Mouse (Mus musculus) heart, postnatal 0 days (tissue): ENCODE data around the gene Rapgef5. TPM values are rescaled to one million over a fixed set of nuclear protein-coding genes. Genes with fewer than 3 reads are reported as not detected.

Experiments used
- ATAC-seq: fragments of 200-750 bp; cut with Nextera tagmentation; 2 replicates; pipeline ENCODE4 v1.8.0; 2017; ENCODE audit warnings: low read depth, moderate number of reproducible peaks, moderate library complexity; ENCODE audit not compliant: insufficient read depth
- DNase-seq: peaks from one replicate; pipeline ENCODE4 v3.0.0-alpha.2; 2016; ENCODE audit warnings: low spot score
- H3K27ac ChIP-seq: fragments of 300-500 bp; sonication (generic); 2 replicates; pipeline ENCODE4 v1.5.1; 2014; ENCODE audit warnings: low read depth, mild to moderate bottlenecking
- H3K27me3 ChIP-seq: fragments of 300-500 bp; sonication (generic); 2 replicates; pipeline ENCODE4 v1.6.1; 2014; ENCODE audit warnings: low read length, mixed read lengths; ENCODE audit not compliant: control insufficient read depth, insufficient read depth
- H3K36me3 ChIP-seq: fragments of 300-500 bp; sonication (generic); replicated peaks from 2 replicates; pipeline ENCODE4 v1.6.1; 2014; ENCODE audit warnings: low read length, mixed read lengths; ENCODE audit not compliant: control insufficient read depth, insufficient read depth
- H3K4me1 ChIP-seq: fragments of 300-500 bp; sonication (generic); 2 replicates; pipeline ENCODE4 v1.6.1; 2014; ENCODE audit warnings: antibody characterized with exemption; ENCODE audit not compliant: control insufficient read depth, insufficient read depth
- H3K4me2 ChIP-seq: fragments of 300-500 bp; sonication (generic); 2 replicates; pipeline ENCODE4 v1.6.1; 2014; ENCODE audit warnings: low read depth, mild to moderate bottlenecking, low read length, moderate library complexity
- H3K4me3 ChIP-seq: fragments of 300-500 bp; sonication (generic); 2 replicates; pipeline ENCODE4 v1.5.1; 2014; ENCODE audit warnings: low read depth, low read length
- H3K9ac ChIP-seq: fragments of 300-500 bp; sonication (generic); replicated peaks from 2 replicates; pipeline ENCODE4 v1.6.1; 2014; ENCODE audit warnings: low read depth, low read length, mixed read lengths
- H3K9me3 ChIP-seq: fragments of 300-500 bp; sonication (generic); replicated peaks from 2 replicates; pipeline ENCODE4 v1.6.1; 2016; ENCODE audit warnings: low read length; ENCODE audit not compliant: control insufficient read depth
- CTCF ChIP-seq: IDR thresholded peaks from 2 replicates; pipeline ENCODE4 v1.5.1; 2016; ENCODE audit warnings: antibody characterized with exemption, control low read depth, low read depth
- EP300 ChIP-seq: IDR thresholded peaks from 2 replicates; pipeline ENCODE4 v1.6.1; 2016; ENCODE audit warnings: antibody characterized with exemption, low read depth
- WGBS: fragments of 180-500 bp; shearing (Covaris S2); extraction: QIAGEN DNeasy Blood & Tissue Kit; methylation state at CpG from one replicate; pipeline ENCODE4 v1.1.7; 2014; 5-methylcytosine and 5-hydroxymethylcytosine counted together
- polyA plus RNA-seq: library from polyadenylated mRNA; unstranded; fragments of >200 nt; fragmentation: Nextera tagmentation; extraction: Ambion mirVana; gene quantifications from 2 replicates; pipeline ENCODE4 v1.2.1, GENCODE M21; 2015
- total RNA-seq: library from RNA; depleted of rRNA; stranded (reverse); fragments of >200 nt; gene quantifications from 2 replicates; pipeline ENCODE4 v1.2.3, GENCODE M21; 2014; ENCODE audit warnings: low replicate concordance

Rapgef5 gene
- total and polyA plus RNA-seq, 2 experiments from 2014 or later, result 11.1 to 30.8 TPM

- ATAC-seq (no peak), DNase-seq (no peak)
- H3K9me3 ChIP-seq, result no peaks in the 10 kb centered on the region
- no peak overlapping the region for H3K4me2 ChIP-seq
- no peaks in the 10 kb centered on the region for H3K36me3 ChIP-seq
- no peak for TF ChIP-seq CTCF
- no peak for TF ChIP-seq EP300
- no peak overlapping the region for H3K4me3 ChIP-seq
- no peak overlapping the region for H3K9ac ChIP-seq
- no peaks in the 10 kb centered on the region for H3K27me3 ChIP-seq
- no peaks in the 10 kb centered on the region for H3K4me1 ChIP-seq
- WGBS, result 85% methylated on average over 2 of the region's 2 CpGs
- no peak overlapping the region for H3K27ac ChIP-seq
Measured at GRCm38 (mm10) chr12:117622972-117623371, 106.7 kb downstream of the Rapgef5 start.

GRCm38 (mm10) chr12:117627311-117627710 lies 111.0 kb downstream of the Rapgef5 start:
- 68% methylated on average over 2 of the region's 2 CpGs for WGBS
- H3K9me3 ChIP-seq, result no peaks in the 10 kb centered on the region
- no peaks in the 10 kb centered on the region for H3K27me3 ChIP-seq
- no peak for ATAC-seq
- no peaks in the 10 kb centered on the region for H3K36me3 ChIP-seq
- no peak overlapping the region for H3K9ac ChIP-seq
- no peak overlapping the region for H3K4me2 ChIP-seq
- H3K4me3 ChIP-seq, result no peak overlapping the region
- no peaks in the 10 kb centered on the region for H3K4me1 ChIP-seq
- TF ChIP-seq EP300 (no peak), CTCF (no peak)
- no peak for DNase-seq
- no peak overlapping the region for H3K27ac ChIP-seq

- no peaks in the 10 kb centered on the region for H3K36me3 ChIP-seq
- H3K27me3 ChIP-seq, result no peaks in the 10 kb centered on the region
- ATAC-seq (no peak), DNase-seq (no peak)
- H3K9me3 ChIP-seq, result no peaks in the 10 kb centered on the region
- TF ChIP-seq EP300 (no peak), CTCF (no peak)
- no peak overlapping the region for H3K9ac ChIP-seq
- H3K4me3 ChIP-seq, result no peak overlapping the region
- no peak overlapping the region for H3K4me2 ChIP-seq
- no peak overlapping the region; the same call in 1 of the 2 replicates for H3K27ac ChIP-seq
- WGBS, result 74% methylated on average over 18 of the region's 18 CpGs
- no peaks in the 10 kb centered on the region for H3K4me1 ChIP-seq
Measured at GRCm38 (mm10) chr12:117628321-117629093, 112.2 kb downstream of the Rapgef5 start.

GRCm38 (mm10) chr12:117632133-117632532 lies 115.9 kb downstream of the Rapgef5 start:
- ATAC-seq (no peak), DNase-seq (no peak)
- Histone ChIP-seq H3K9ac (no peak overlapping the region), H3K4me3 (no peak overlapping the region), H3K4me1 (no peaks in the 10 kb centered on the region), H3K27ac (no peak overlapping the region), H3K9me3 (no peaks in the 10 kb centered on the region), H3K36me3 (no peaks in the 10 kb centered on the region), H3K27me3 (no peaks in the 10 kb centered on the region), H3K4me2 (no peak overlapping the region)
- 32% methylated on average over 1 of the region's 1 CpGs for WGBS
- TF ChIP-seq CTCF (no peak), EP300 (no peak)

GRCm38 (mm10) chr12:117636139-117636772 lies 120.0 kb downstream of the Rapgef5 start:
- H3K4me2 ChIP-seq, result no peak overlapping the region
- H3K36me3 ChIP-seq, result no peaks in the 10 kb centered on the region
- no peaks in the 10 kb centered on the region for H3K4me1 ChIP-seq
- no peak for TF ChIP-seq EP300
- TF ChIP-seq CTCF, result no peak
- 70% methylated on average over 2 of the region's 2 CpGs for WGBS
- H3K27me3 ChIP-seq, result no peaks in the 10 kb centered on the region
- H3K4me3 ChIP-seq, result no peak overlapping the region
- no peak overlapping the region for H3K9ac ChIP-seq
- H3K27ac ChIP-seq, result no peak overlapping the region
- no peaks in the 10 kb centered on the region for H3K9me3 ChIP-seq
- ATAC-seq, result no peak
- DNase-seq, result no peak
